Mouse (Mus musculus): ENCODE results near the gene Pmel. TPM values are rescaled to one million over a fixed set of nuclear protein-coding genes. Genes with fewer than 3 reads are reported as not detected.
A peak's percentile ranks its signal among the peaks of the same experiment; 100 is the strongest.

The Pmel gene
- polyA plus RNA-seq, 1 experiment from 2014 or later = 0.77 TPM

GRCm38 (mm10) chr10:128665806-128666205 lies 38.2 kb upstream of the Pmel start:
- WGBS = 95% methylated on average over 2 of the region's 2 CpGs
- Histone ChIP-seq H3K27ac (ENCODE audit: low read length) (no peak overlapping the region), H3K9me3 (replicated peaks; ENCODE audit: control insufficient read depth, low read length, poor library complexity, severe bottlenecking) (no peaks in the 10 kb centered on the region), H3K9ac (ENCODE audit: low read depth, low read length) (no peak overlapping the region), H3K4me3 (ENCODE audit: low read depth, low read length) (no peak overlapping the region), H3K4me1 (ENCODE audit: control insufficient read depth, insufficient read depth, low read length) (peaks cover 11% of the 10 kb centered on the region), H3K4me2 (ENCODE audit: low read length) (no peak overlapping the region), H3K36me3 (ENCODE audit: control insufficient read depth, insufficient read depth, low read length) (no peaks in the 10 kb centered on the region), H3K27me3 (ENCODE audit: control insufficient read depth, insufficient read depth, low read depth, low read length) (no peaks in the 10 kb centered on the region)
- no peak for ATAC-seq

GRCm38 (mm10) chr10:128668790-128669672 lies 35.0 kb upstream of the Pmel start:
- peak; percentile 63 for ATAC-seq
- Histone ChIP-seq H3K9me3 (replicated peaks; ENCODE audit: control insufficient read depth, low read length, poor library complexity, severe bottlenecking) (no peaks in the 10 kb centered on the region), H3K27ac (ENCODE audit: low read length) (peak overlapping the region; percentile 90), H3K27me3 (ENCODE audit: control insufficient read depth, insufficient read depth, low read depth, low read length) (no peaks in the 10 kb centered on the region), H3K36me3 (ENCODE audit: control insufficient read depth, insufficient read depth, low read length) (no peaks in the 10 kb centered on the region), H3K4me2 (ENCODE audit: low read length) (peak overlapping the region; percentile 75), H3K4me3 (ENCODE audit: low read depth, low read length) (peak overlapping the region; percentile 84), H3K4me1 (ENCODE audit: control insufficient read depth, insufficient read depth, low read length) (peaks cover 16% of the 10 kb centered on the region), H3K9ac (ENCODE audit: low read depth, low read length) (peak overlapping the region; percentile 89)
- under 1% methylated on average over 37 of the region's 42 CpGs for WGBS

- ATAC-seq = no peak
- no peaks in the 10 kb centered on the region for H3K36me3 ChIP-seq (ENCODE audit: control insufficient read depth, insufficient read depth, low read length)
Observed at GRCm38 (mm10) chr10:128671148-128671547, 32.8 kb upstream of the Pmel start.

GRCm38 (mm10) chr10:128673763-128674468 lies 30.1 kb upstream of the Pmel start, which contains the start of gene Suox:
Suox (minus strand) TSS chr10:128674073.
- WGBS = under 1% methylated on average over 59 of the region's 60 CpGs
- no peaks in the 10 kb centered on the region for H3K9me3 ChIP-seq (replicated peaks; ENCODE audit: control insufficient read depth, low read length, poor library complexity, severe bottlenecking)
- peak within 1 kb of the TSS; percentile 78 for H3K9ac ChIP-seq (ENCODE audit: low read depth, low read length)

More at GRCm38 (mm10) chr10:128671148-128671547, 32.8 kb upstream of the Pmel start:
- Histone ChIP-seq H3K9ac (ENCODE audit: low read depth, low read length) (no peak overlapping the region), H3K27ac (ENCODE audit: low read length) (no peak overlapping the region), H3K4me3 (ENCODE audit: low read depth, low read length) (no peak overlapping the region), H3K4me2 (ENCODE audit: low read length) (no peak overlapping the region), H3K4me1 (ENCODE audit: control insufficient read depth, insufficient read depth, low read length) (peaks cover 19% of the 10 kb centered on the region), H3K27me3 (ENCODE audit: control insufficient read depth, insufficient read depth, low read depth, low read length) (no peaks in the 10 kb centered on the region), H3K9me3 (replicated peaks; ENCODE audit: control insufficient read depth, low read length, poor library complexity, severe bottlenecking) (no peaks in the 10 kb centered on the region)
- 93% methylated on average over 9 of the region's 9 CpGs for WGBS

GRCm38 (mm10) chr10:128674469-128675008 lies 29.5 kb upstream of the Pmel start:
- H3K4me1 ChIP-seq (ENCODE audit: control insufficient read depth, insufficient read depth, low read length) = peaks cover 7% of the 10 kb centered on the region; the same call in 1 of the 2 replicates
- H3K4me2 ChIP-seq (ENCODE audit: low read length) = peak overlapping the region; percentile 76
- H3K4me3 ChIP-seq (ENCODE audit: low read depth, low read length) = peak overlapping the region; percentile 63
- no peaks in the 10 kb centered on the region for H3K27me3 ChIP-seq (ENCODE audit: control insufficient read depth, insufficient read depth, low read depth, low read length)
- H3K27ac ChIP-seq (ENCODE audit: low read length) = peak overlapping the region; percentile 65
- H3K36me3 ChIP-seq (ENCODE audit: control insufficient read depth, insufficient read depth, low read length) = no peaks in the 10 kb centered on the region
- 1% methylated on average over 9 of the region's 9 CpGs for WGBS
- ATAC-seq = no peak
- H3K9ac ChIP-seq (ENCODE audit: low read depth, low read length) = peak overlapping the region; percentile 78
- no peaks in the 10 kb centered on the region for H3K9me3 ChIP-seq (replicated peaks; ENCODE audit: control insufficient read depth, low read length, poor library complexity, severe bottlenecking)

More at GRCm38 (mm10) chr10:128673763-128674468, 30.1 kb upstream of the Pmel start, which contains the start of gene Suox:
- Histone ChIP-seq H3K27ac (ENCODE audit: low read length) (peak within 1 kb of the TSS; percentile 65), H3K27me3 (ENCODE audit: control insufficient read depth, insufficient read depth, low read depth, low read length) (no peaks in the 10 kb centered on the region), H3K4me3 (ENCODE audit: low read depth, low read length) (peak within 1 kb of the TSS; percentile 63), H3K36me3 (ENCODE audit: control insufficient read depth, insufficient read depth, low read length) (no peaks in the 10 kb centered on the region), H3K4me2 (ENCODE audit: low read length) (peak within 1 kb of the TSS; percentile 76), H3K4me1 (ENCODE audit: control insufficient read depth, insufficient read depth, low read length) (peaks cover 7% of the 10 kb centered on the region; the same call in 1 of the 2 replicates)
- ATAC-seq = peak; percentile 91

GRCm38 (mm10) chr10:128695411-128695991 lies 8.5 kb upstream of the Pmel start:
- ATAC-seq = no peak
- Histone ChIP-seq H3K27ac (ENCODE audit: low read length) (peak overlapping the region; percentile 98), H3K27me3 (ENCODE audit: control insufficient read depth, insufficient read depth, low read depth, low read length) (no peaks in the 10 kb centered on the region), H3K9me3 (replicated peaks; ENCODE audit: control insufficient read depth, low read length, poor library complexity, severe bottlenecking) (no peaks in the 10 kb centered on the region), H3K9ac (ENCODE audit: low read depth, low read length) (peak overlapping the region; percentile 99), H3K4me2 (ENCODE audit: low read length) (peak overlapping the region; percentile 77), H3K4me1 (ENCODE audit: control insufficient read depth, insufficient read depth, low read length) (peaks cover 12% of the 10 kb centered on the region), H3K4me3 (ENCODE audit: low read depth, low read length) (peak overlapping the region; percentile 98), H3K36me3 (ENCODE audit: control insufficient read depth, insufficient read depth, low read length) (no peaks in the 10 kb centered on the region)
- under 1% methylated on average over 22 of the region's 22 CpGs for WGBS

- ATAC-seq = peak; percentile 99
- no peaks in the 10 kb centered on the region for H3K9me3 ChIP-seq (replicated peaks; ENCODE audit: control insufficient read depth, low read length, poor library complexity, severe bottlenecking)
- peak within 1 kb of the TSS; percentile 98 for H3K27ac ChIP-seq (ENCODE audit: low read length)
- peak within 1 kb of the TSS; percentile 99 for H3K9ac ChIP-seq (ENCODE audit: low read depth, low read length)
- peak within 1 kb of the TSS; percentile 98 for H3K4me3 ChIP-seq (ENCODE audit: low read depth, low read length)
- no peaks in the 10 kb centered on the region for H3K27me3 ChIP-seq (ENCODE audit: control insufficient read depth, insufficient read depth, low read depth, low read length)
- H3K36me3 ChIP-seq (ENCODE audit: control insufficient read depth, insufficient read depth, low read length) = no peaks in the 10 kb centered on the region
- under 1% methylated on average over 38 of the region's 40 CpGs for WGBS
- H3K4me2 ChIP-seq (ENCODE audit: low read length) = peak within 1 kb of the TSS; percentile 77
- H3K4me1 ChIP-seq (ENCODE audit: control insufficient read depth, insufficient read depth, low read length) = peaks cover 12% of the 10 kb centered on the region
Observed at GRCm38 (mm10) chr10:128695992-128696807, 7.8 kb upstream of the Pmel start, which contains the start of gene Rab5b. Rab5b (minus strand) TSS chr10:128696264.
